Mouse (Mus musculus): Measurements from ENCODE around the gene Fbxw4. TPM values are rescaled to one million over a fixed set of nuclear protein-coding genes. Genes with fewer than 3 reads are reported as not detected.
"Not testable (repeated sequence)": the region's sequence is repeated elsewhere in the genome, so short reads cannot be mapped to it uniquely, and the experiment has no call there.

The Fbxw4 gene
- total and polyA plus RNA-seq, 2 experiments: 10.0 to 44.6 TPM

- TF ChIP-seq CTCF (IDR thresholded peaks at IDR 0.05; ENCODE audit: low read depth, low read length) (no peak), POLR2A (IDR thresholded peaks at IDR 0.05; ENCODE audit: extremely low read depth, insufficient read depth, low read length) (no peak)
- WGBS: 93% methylated on average over 6 of the region's 6 CpGs
- Histone ChIP-seq H3K9ac (ENCODE audit: low read depth, low read length) (no peak overlapping the region), H3K4me1 (ENCODE audit: control insufficient read depth, insufficient read depth, low read length) (peaks cover 11% of the 10 kb centered on the region), H3K79me2 (ENCODE audit: control insufficient read depth, insufficient read depth, low read length) (peaks cover 6% of the 10 kb centered on the region; the same call in 1 of the 2 replicates), H3K36me3 (ENCODE audit: control insufficient read depth, insufficient read depth, low read length) (no peaks in the 10 kb centered on the region), H3K4me3 (ENCODE audit: insufficient read depth, low read depth, low read length) (no peak overlapping the region), H3K27me3 (ENCODE audit: control insufficient read depth, insufficient read depth, low read length) (no peaks in the 10 kb centered on the region), H3K27ac (replicated peaks; ENCODE audit: insufficient read depth, low read depth, low read length) (no peak overlapping the region)
- DNase-seq (ENCODE audit: extremely low read depth, low read depth, low spot score): no peak
Observed at GRCm38 (mm10) chr19:45653986-45654385, 6.1 kb downstream of the Fbxw4 start.

DNA sequence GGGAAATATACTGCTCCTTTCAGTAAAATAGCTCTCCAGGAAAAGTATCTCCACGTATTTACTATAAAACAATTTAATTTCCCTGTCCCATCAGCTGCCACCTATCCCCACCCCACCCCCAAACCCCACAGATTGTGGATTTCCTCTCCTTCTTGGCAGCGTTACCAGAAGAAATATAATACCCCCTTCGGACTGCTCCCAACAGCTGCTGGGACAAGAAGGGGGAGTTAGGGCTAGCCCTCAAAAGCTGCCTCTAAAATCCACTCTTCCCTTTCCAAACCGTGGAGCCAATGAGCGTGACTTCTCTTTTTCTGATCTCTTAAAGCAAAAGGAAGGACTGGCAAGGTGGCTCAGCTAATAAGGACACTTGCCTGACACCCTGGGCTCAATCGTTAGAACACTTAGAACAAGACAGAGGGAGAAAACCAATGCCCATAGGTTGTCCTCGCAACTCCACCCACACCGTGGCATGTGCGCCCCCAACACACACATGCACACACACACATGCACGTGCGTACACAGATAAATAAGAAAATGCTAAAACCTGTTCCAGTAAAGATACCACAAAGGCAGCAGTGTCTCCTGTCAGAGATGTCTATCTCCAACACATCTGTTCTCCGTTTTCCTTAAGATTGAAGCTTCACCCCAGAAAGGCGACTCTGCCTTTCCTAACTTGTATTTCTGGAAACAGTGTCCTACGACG, 7.7 kb downstream of the Fbxw4 start:
- DNase-seq (ENCODE audit: extremely low read depth, low read depth, low spot score): no peak
- H3K27me3 ChIP-seq (ENCODE audit: control insufficient read depth, insufficient read depth, low read length): no peaks in the 10 kb centered on the region
- TF ChIP-seq POLR2A (IDR thresholded peaks at IDR 0.05; ENCODE audit: extremely low read depth, insufficient read depth, low read length) (no peak), CTCF (IDR thresholded peaks at IDR 0.05; ENCODE audit: low read depth, low read length) (no peak)
- H3K36me3 ChIP-seq (ENCODE audit: control insufficient read depth, insufficient read depth, low read length): no peaks in the 10 kb centered on the region
- H3K79me2 ChIP-seq (ENCODE audit: control insufficient read depth, insufficient read depth, low read length): peaks cover 6% of the 10 kb centered on the region; the same call in 1 of the 2 replicates
- H3K4me3 ChIP-seq (ENCODE audit: insufficient read depth, low read depth, low read length): no peak overlapping the region
- peaks cover 9% of the 10 kb centered on the region for H3K4me1 ChIP-seq (ENCODE audit: control insufficient read depth, insufficient read depth, low read length)
- no peak overlapping the region for H3K9ac ChIP-seq (ENCODE audit: low read depth, low read length)
- no peak overlapping the region for H3K27ac ChIP-seq (replicated peaks; ENCODE audit: insufficient read depth, low read depth, low read length)
- WGBS: 74% methylated on average over 15 of the region's 15 CpGs

GRCm38 (mm10) chr19:45651524-45651923, 8.6 kb downstream of the Fbxw4 start:
- no peak for DNase-seq (ENCODE audit: extremely low read depth, low read depth, low spot score)
- 88% methylated on average over 8 of the region's 8 CpGs for WGBS

GRCm38 (mm10) chr19:45649776-45650175, 10.3 kb downstream of the Fbxw4 start:
- no peak overlapping the region for H3K9ac ChIP-seq (ENCODE audit: low read depth, low read length)
- no peaks in the 10 kb centered on the region for H3K79me2 ChIP-seq (ENCODE audit: control insufficient read depth, insufficient read depth, low read length)
- peaks cover 1% of the 10 kb centered on the region; the same call in 1 of the 2 replicates for H3K4me1 ChIP-seq (ENCODE audit: control insufficient read depth, insufficient read depth, low read length)
- 71% methylated on average over 4 of the region's 4 CpGs for WGBS
- H3K4me3 ChIP-seq (ENCODE audit: insufficient read depth, low read depth, low read length): no peak overlapping the region
- no peaks in the 10 kb centered on the region for H3K36me3 ChIP-seq (ENCODE audit: control insufficient read depth, insufficient read depth, low read length)
- H3K27ac ChIP-seq (replicated peaks; ENCODE audit: insufficient read depth, low read depth, low read length): no peak overlapping the region
- no peak for TF ChIP-seq CTCF (IDR thresholded peaks at IDR 0.05; ENCODE audit: low read depth, low read length)
- no peak for TF ChIP-seq POLR2A (IDR thresholded peaks at IDR 0.05; ENCODE audit: extremely low read depth, insufficient read depth, low read length)
- peak; percentile 29 for DNase-seq (ENCODE audit: extremely low read depth, low read depth, low spot score)
- H3K27me3 ChIP-seq (ENCODE audit: control insufficient read depth, insufficient read depth, low read length): no peaks in the 10 kb centered on the region

More at GRCm38 (mm10) chr19:45651524-45651923, 8.6 kb downstream of the Fbxw4 start:
- no peaks in the 10 kb centered on the region for H3K27me3 ChIP-seq (ENCODE audit: control insufficient read depth, insufficient read depth, low read length)
- peaks cover 6% of the 10 kb centered on the region; the same call in 1 of the 2 replicates for H3K79me2 ChIP-seq (ENCODE audit: control insufficient read depth, insufficient read depth, low read length)
- peaks cover 4% of the 10 kb centered on the region for H3K4me1 ChIP-seq (ENCODE audit: control insufficient read depth, insufficient read depth, low read length)
- H3K4me3 ChIP-seq (ENCODE audit: insufficient read depth, low read depth, low read length): no peak overlapping the region
- TF ChIP-seq POLR2A (IDR thresholded peaks at IDR 0.05; ENCODE audit: extremely low read depth, insufficient read depth, low read length) (no peak), CTCF (IDR thresholded peaks at IDR 0.05; ENCODE audit: low read depth, low read length) (no peak)
- no peaks in the 10 kb centered on the region for H3K36me3 ChIP-seq (ENCODE audit: control insufficient read depth, insufficient read depth, low read length)
- H3K27ac ChIP-seq (replicated peaks; ENCODE audit: insufficient read depth, low read depth, low read length): no peak overlapping the region
- H3K9ac ChIP-seq (ENCODE audit: low read depth, low read length): no peak overlapping the region

- not testable (repeated sequence) for H3K9ac ChIP-seq (ENCODE audit: low read depth, low read length); DNase-seq (ENCODE audit: extremely low read depth, low read depth, low spot score); H3K4me1 ChIP-seq (ENCODE audit: control insufficient read depth, insufficient read depth, low read length); H3K27ac ChIP-seq (replicated peaks; ENCODE audit: insufficient read depth, low read depth, low read length); H3K36me3 ChIP-seq (ENCODE audit: control insufficient read depth, insufficient read depth, low read length); H3K27me3 ChIP-seq (ENCODE audit: control insufficient read depth, insufficient read depth, low read length); H3K79me2 ChIP-seq (ENCODE audit: control insufficient read depth, insufficient read depth, low read length); H3K4me3 ChIP-seq (ENCODE audit: insufficient read depth, low read depth, low read length)
- 94% methylated on average over 6 of the region's 6 CpGs for WGBS
Observed at GRCm38 (mm10) chr19:45648469-45648868, 11.6 kb downstream of the Fbxw4 start.

GRCm38 (mm10) chr19:45646866-45647265, 13.2 kb downstream of the Fbxw4 start:
- 0 out of 2 replicates have a peak, but pooled peaks cover under 1% of the 10 kb centered on the region for H3K4me1 ChIP-seq (ENCODE audit: control insufficient read depth, insufficient read depth, low read length)
- no peak for TF ChIP-seq POLR2A (IDR thresholded peaks at IDR 0.05; ENCODE audit: extremely low read depth, insufficient read depth, low read length)
- no peak for TF ChIP-seq CTCF (IDR thresholded peaks at IDR 0.05; ENCODE audit: low read depth, low read length)
- H3K9ac ChIP-seq (ENCODE audit: low read depth, low read length): no peak overlapping the region
- no peaks in the 10 kb centered on the region for H3K79me2 ChIP-seq (ENCODE audit: control insufficient read depth, insufficient read depth, low read length)
- H3K36me3 ChIP-seq (ENCODE audit: control insufficient read depth, insufficient read depth, low read length): no peaks in the 10 kb centered on the region
- H3K27ac ChIP-seq (replicated peaks; ENCODE audit: insufficient read depth, low read depth, low read length): no peak overlapping the region
- no peaks in the 10 kb centered on the region for H3K27me3 ChIP-seq (ENCODE audit: control insufficient read depth, insufficient read depth, low read length)
- no peak for DNase-seq (ENCODE audit: extremely low read depth, low read depth, low spot score)
- H3K4me3 ChIP-seq (ENCODE audit: insufficient read depth, low read depth, low read length): no peak overlapping the region
- WGBS: 88% methylated on average over 4 of the region's 4 CpGs

Data from liver, adult 2 months (tissue).